Mouse (Mus musculus): ENCODE data around the gene Timp3.

GRCm38 (mm10) chr10:86301117-86301490, 932 bp downstream of the Timp3 start:
- TF ChIP-seq ZNF384 (IDR thresholded peaks at IDR 0.05; ENCODE audit: low read depth, low read length) = no peak
- no peak for TF ChIP-seq ZC3H11A (IDR thresholded peaks at IDR 0.05; ENCODE audit: borderline replicate concordance, low read depth, low read length)
- no peak for TF ChIP-seq CHD2 (IDR thresholded peaks at IDR 0.05; ENCODE audit: low read depth, low read length)
